Mouse (Mus musculus) lung, postnatal 4 days (tissue): ENCODE results near the gene Gm21764.
"Not testable (repeated sequence)": the region's sequence is repeated elsewhere in the genome, so short reads cannot be mapped to it uniquely, and the experiment has no call there.

Source experiments
- DNase-seq, 2 experiments: peaks; one replicate each; pipeline ENCODE4 v3.0.0; 2021

The Gm21764 gene

DNA sequence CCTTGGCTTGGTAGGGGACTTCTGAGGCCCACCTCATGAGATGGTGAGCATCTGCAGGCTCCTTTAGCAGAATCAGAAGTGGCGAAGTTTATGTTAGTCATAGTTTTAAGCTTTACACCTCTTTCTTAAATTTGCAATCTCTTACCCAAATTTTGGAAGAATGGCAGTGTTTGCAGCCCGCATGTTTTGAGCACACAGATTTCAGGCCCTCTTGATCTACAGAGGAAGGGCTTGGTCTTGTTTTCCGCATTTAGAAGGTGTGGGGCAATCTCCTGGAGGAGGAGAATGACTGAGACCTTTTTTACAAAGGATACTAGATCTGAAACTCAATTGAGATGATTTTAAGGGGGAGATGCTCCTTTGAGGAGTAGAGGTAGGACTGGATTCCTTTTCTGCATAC, at the start of gene Gm21764:
Gm21764 (minus strand) TSS at position 101 of the 400 bp plus-strand sequence.
- not testable (repeated sequence) for DNase-seq

GRCm38 (mm10) chrY:18088816-18089215, 27.2 kb upstream of the Gm21764 start, which contains the start of gene Ssty1:
Gene Ssty1, plus strand, starts transcription at chrY:18089116.
- DNase-seq = not testable (repeated sequence)
